Mouse (Mus musculus) hindbrain, embryonic 11.5 days (tissue): ENCODE measurements around the gene Opn4. TPM values are rescaled to one million over a fixed set of nuclear protein-coding genes. Genes with fewer than 3 reads are reported as not detected.
A peak's percentile ranks its signal among the peaks of the same experiment; 100 is the strongest.

ENCODE experiments used
- ATAC-seq: fragments of 200-750 bp; cut with Nextera tagmentation; 2 replicates; pipeline ENCODE4 v1.8.0; 2017; ENCODE audit warnings: mild to moderate bottlenecking, moderate TSS enrichment, moderate library complexity; ENCODE audit not compliant: low FRiP score
- DNase-seq: peaks from one replicate; pipeline ENCODE4 v3.0.0-alpha.2; 2015; ENCODE audit warnings: low spot score
- H3K27ac ChIP-seq: fragments of 300-500 bp; sonication (generic); 2 replicates; pipeline ENCODE4 v1.5.1; 2014; ENCODE audit warnings: mild to moderate bottlenecking, low read depth, low read length
- H3K27me3 ChIP-seq: fragments of 300-500 bp; sonication (generic); 2 replicates; pipeline ENCODE4 v1.6.1; 2014; ENCODE audit warnings: mild to moderate bottlenecking, low read length, moderate library complexity, mixed read lengths; ENCODE audit not compliant: control insufficient read depth, insufficient read depth
- H3K36me3 ChIP-seq: fragments of 300-500 bp; sonication (generic); 2 replicates; pipeline ENCODE4 v1.6.1; 2014; ENCODE audit warnings: mild to moderate bottlenecking, low read length, moderate library complexity, mixed read lengths; ENCODE audit not compliant: control insufficient read depth, insufficient read depth
- H3K4me1 ChIP-seq: fragments of 300-500 bp; sonication (generic); replicated peaks from 2 replicates; pipeline ENCODE4 v1.6.1; 2014; ENCODE audit warnings: low read length, mixed read lengths; ENCODE audit not compliant: control insufficient read depth, insufficient read depth
- H3K4me2 ChIP-seq: fragments of 300-500 bp; sonication (generic); replicated peaks from 2 replicates; pipeline ENCODE4 v1.6.1; 2014; ENCODE audit warnings: mild to moderate bottlenecking, low read depth, low read length
- H3K4me3 ChIP-seq: fragments of 300-500 bp; sonication (generic); 2 replicates; pipeline ENCODE4 v1.5.1; 2014; ENCODE audit warnings: low read depth, low read length
- H3K9ac ChIP-seq: fragments of 300-500 bp; sonication (generic); 2 replicates; pipeline ENCODE4 v1.6.1; 2014; ENCODE audit warnings: low read depth, low read length
- H3K9me3 ChIP-seq: fragments of 300-500 bp; sonication (generic); 2 replicates; pipeline ENCODE4 v1.6.1; 2016; ENCODE audit warnings: low read length; ENCODE audit not compliant: control insufficient read depth
- WGBS: fragments of 180-500 bp; shearing (Covaris S2); extraction: QIAGEN DNeasy Blood & Tissue Kit; methylation state at CpG from one replicate; pipeline ENCODE4 v1.1.7; 2014; 5-methylcytosine and 5-hydroxymethylcytosine counted together
- polyA plus RNA-seq: library from polyadenylated mRNA; unstranded; fragments of >200 nt; fragmentation: Nextera tagmentation; extraction: Ambion mirVana; gene quantifications from 2 replicates; pipeline ENCODE4 v1.2.1, GENCODE M21; 2014

Opn4 gene
- polyA plus RNA-seq, 1 experiment from 2014 or later, result not detected

DNA sequence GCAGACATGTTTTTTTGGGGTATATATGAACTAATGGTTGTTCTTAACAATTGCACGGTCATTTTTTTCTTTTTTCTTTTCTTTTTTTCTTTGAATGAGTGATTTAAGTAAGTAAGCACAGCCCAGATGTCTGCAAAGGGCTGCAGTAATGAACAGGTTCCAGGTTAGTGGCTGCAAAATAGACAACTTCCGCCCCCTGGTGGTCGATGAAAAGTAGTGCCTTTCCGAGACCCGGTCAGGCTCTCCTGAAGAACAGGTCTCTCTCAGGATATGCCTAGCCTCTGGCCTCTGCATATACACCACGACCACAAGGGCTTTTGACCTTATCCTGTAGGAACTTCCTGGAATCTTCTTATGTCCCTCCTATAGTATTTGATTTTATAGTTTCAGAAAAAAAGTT lies 29.6 kb downstream of the Opn4 start:
- no peaks in the 10 kb centered on the region for H3K4me1 ChIP-seq
- H3K36me3 ChIP-seq, result no peaks in the 10 kb centered on the region
- ATAC-seq (peak; percentile 80), DNase-seq (peak; percentile 86)
- no peak overlapping the region for H3K4me3 ChIP-seq
- H3K27me3 ChIP-seq, result no peaks in the 10 kb centered on the region
- no peak overlapping the region for H3K27ac ChIP-seq
- H3K9me3 ChIP-seq, result no peaks in the 10 kb centered on the region
- no peak overlapping the region for H3K9ac ChIP-seq
- WGBS, result under 1% methylated on average over 6 of the region's 6 CpGs
- peak overlapping the region; percentile 41; the same call in 1 of the 2 replicates for H3K4me2 ChIP-seq

DNA sequence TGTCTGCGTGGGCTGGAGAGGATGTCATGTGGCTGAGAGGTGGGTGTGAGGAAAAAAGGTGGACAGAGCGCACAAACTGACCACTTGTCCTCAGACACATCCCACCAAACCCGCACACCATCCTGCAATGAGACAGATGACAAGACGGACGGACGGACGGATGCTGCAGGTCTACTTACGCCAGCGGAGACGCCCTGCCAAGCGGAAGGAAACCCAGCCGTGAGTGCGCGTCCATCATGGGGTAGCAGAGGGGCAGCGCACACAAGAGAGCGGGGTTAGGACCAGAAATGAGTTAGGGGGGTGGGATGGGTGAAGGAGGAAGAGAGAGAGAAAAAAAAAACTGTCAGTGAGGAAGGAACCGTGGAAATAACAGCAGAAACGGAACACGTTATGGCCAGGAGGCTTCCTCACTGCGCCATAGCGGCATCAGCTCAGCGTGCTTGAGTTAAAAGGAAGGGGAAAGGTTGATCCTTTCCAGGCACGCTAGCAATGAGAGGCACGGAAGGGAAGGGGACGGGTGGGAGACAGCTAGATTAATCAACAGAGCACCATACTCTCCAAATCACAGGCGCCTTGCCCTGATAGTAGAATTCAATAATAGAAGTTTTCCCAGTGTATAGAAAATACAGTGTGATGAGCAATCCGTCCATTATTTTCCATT lies 30.3 kb downstream of the Opn4 start:
- H3K4me2 ChIP-seq, result peak overlapping the region; percentile 41
- 35% methylated on average over 27 of the region's 27 CpGs for WGBS
- no peaks in the 10 kb centered on the region for H3K27me3 ChIP-seq
- peak overlapping the region; percentile 17; the same call in 1 of the 2 replicates for H3K4me3 ChIP-seq
- peak; percentile 20 for DNase-seq
- no peaks in the 10 kb centered on the region for H3K4me1 ChIP-seq
- no peak overlapping the region for H3K27ac ChIP-seq
- no peaks in the 10 kb centered on the region for H3K9me3 ChIP-seq
- no peak overlapping the region; the same call in 1 of the 2 replicates for H3K9ac ChIP-seq
- no peaks in the 10 kb centered on the region for H3K36me3 ChIP-seq
- no peak for ATAC-seq

DNA sequence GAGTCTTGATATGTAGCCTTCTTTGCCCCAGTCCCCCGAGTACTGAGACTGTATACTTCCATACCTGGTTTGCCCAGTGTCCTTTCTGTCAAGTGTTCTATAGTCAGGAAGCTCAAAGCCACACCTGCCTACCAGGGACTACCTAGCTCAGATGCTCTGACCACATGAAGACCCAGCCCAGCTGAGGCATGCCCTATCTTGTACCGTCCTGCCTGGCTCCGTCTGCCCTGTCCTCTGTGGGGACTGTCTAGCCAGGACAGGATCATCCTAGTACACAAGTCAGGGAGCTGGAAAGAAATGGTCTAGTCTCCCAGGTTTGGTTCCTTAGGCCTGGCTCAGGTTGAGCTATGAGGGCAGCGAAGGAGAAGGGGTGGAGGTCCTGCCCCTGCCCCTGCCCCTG lies 31.3 kb downstream of the Opn4 start:
- 81% methylated on average over 4 of the region's 4 CpGs for WGBS
- Histone ChIP-seq H3K9me3 (no peaks in the 10 kb centered on the region), H3K4me3 (no peak overlapping the region), H3K4me1 (no peaks in the 10 kb centered on the region), H3K27me3 (no peaks in the 10 kb centered on the region), H3K9ac (no peak overlapping the region), H3K4me2 (no peak overlapping the region), H3K27ac (no peak overlapping the region), H3K36me3 (no peaks in the 10 kb centered on the region)
- ATAC-seq (no peak), DNase-seq (no peak)

DNA sequence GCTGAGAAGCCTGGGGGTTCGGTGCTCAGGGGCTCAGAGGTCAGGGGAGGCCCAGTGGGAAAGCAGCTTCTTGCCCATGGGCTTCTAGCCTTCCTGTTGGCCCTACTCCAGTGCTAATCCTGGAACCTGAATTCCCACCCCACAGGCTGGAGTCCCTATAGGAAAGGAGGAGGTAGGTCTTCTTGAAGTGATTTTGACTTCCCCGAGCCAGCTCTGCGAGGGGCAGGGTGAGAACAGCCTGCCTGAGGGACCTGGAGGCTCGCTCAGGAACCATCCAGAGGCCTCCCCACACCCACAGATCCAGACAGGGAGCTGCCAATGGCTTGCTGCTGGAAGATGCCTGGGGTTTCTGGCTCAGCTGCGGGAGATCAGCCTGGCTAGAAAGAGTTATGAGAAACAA lies 32.2 kb downstream of the Opn4 start:
- no peak overlapping the region for H3K4me2 ChIP-seq
- no peak overlapping the region for H3K4me3 ChIP-seq
- DNase-seq (no peak), ATAC-seq (no peak)
- no peaks in the 10 kb centered on the region for H3K27me3 ChIP-seq
- H3K27ac ChIP-seq, result no peak overlapping the region
- no peak overlapping the region for H3K9ac ChIP-seq
- WGBS, result 69% methylated on average over 5 of the region's 5 CpGs
- no peaks in the 10 kb centered on the region for H3K36me3 ChIP-seq
- no peaks in the 10 kb centered on the region for H3K4me1 ChIP-seq
- H3K9me3 ChIP-seq, result no peaks in the 10 kb centered on the region

DNA sequence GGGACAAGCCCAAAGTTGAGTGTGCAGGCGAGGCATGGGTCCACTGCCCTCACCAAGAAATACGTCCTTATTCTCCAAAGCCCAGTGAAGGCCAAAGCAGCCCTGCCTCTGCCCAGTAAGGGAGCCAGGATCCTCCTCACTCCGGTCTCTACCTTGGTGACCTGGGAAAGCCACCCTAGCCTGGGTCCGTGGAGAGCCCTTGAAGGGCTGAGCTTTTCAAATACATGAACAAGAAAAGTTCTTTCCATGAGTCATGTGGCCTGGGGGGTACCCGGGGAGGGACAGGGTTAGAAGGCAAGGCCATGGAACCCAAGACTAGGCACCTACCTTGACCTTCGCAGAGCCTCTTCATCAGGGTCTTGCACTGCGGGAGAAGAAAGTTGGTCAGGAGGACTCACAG lies 33.4 kb downstream of the Opn4 start:
- H3K9me3 ChIP-seq, result no peaks in the 10 kb centered on the region
- no peak overlapping the region for H3K27ac ChIP-seq
- 88% methylated on average over 7 of the region's 7 CpGs for WGBS
- no peak for DNase-seq
- ATAC-seq, result no peak
- H3K4me2 ChIP-seq, result no peak overlapping the region
- H3K36me3 ChIP-seq, result no peaks in the 10 kb centered on the region
- H3K27me3 ChIP-seq, result no peaks in the 10 kb centered on the region
- no peak overlapping the region for H3K9ac ChIP-seq
- H3K4me3 ChIP-seq, result no peak overlapping the region
- H3K4me1 ChIP-seq, result no peaks in the 10 kb centered on the region

DNA sequence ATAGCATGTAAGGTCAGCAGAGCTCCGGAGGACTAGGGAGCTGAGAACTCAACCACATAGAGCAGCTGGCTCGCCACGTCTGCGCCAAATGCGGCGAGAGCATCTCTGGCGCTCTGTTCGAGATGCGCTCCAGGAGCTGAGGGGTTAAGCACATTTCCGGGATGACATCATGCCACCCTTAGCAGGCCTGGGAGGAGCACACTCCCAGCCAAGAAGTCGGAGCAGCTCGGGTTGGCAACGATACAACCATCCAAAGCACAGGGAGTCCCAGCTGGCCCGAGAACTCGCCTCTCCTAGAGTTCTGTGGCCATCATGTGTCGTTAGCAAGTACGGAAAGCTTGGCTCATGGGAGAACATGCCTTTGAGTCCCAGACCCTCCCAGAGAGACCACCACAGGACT lies 34.2 kb downstream of the Opn4 start:
- ATAC-seq, result no peak
- no peak for DNase-seq
- Histone ChIP-seq H3K4me1 (no peaks in the 10 kb centered on the region), H3K27ac (no peak overlapping the region), H3K9ac (no peak overlapping the region), H3K27me3 (no peaks in the 10 kb centered on the region), H3K4me3 (no peak overlapping the region), H3K9me3 (no peaks in the 10 kb centered on the region), H3K4me2 (no peak overlapping the region), H3K36me3 (no peaks in the 10 kb centered on the region)
- WGBS, result 79% methylated on average over 17 of the region's 17 CpGs

DNA sequence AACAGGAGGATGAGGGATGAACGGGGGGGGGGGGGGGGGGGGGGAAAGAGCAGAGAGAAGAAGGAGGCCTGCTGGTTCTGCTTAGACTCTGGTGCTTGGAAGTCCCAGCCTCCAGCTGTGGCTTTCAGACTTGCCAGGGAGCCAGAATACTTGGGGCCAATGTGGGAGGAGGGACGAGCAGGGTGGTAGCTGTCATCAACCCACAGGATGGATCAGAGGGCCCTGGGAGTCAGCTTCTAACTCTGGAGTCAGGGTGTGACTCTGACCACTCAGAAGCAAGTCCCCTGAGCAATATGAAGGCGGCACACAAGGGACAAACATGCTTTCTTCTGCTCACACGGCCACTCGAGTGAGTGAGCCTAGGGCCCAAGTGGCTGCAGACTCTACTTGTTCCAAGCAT lies 35.3 kb downstream of the Opn4 start:
- no peaks in the 10 kb centered on the region for H3K36me3 ChIP-seq
- no peak overlapping the region for H3K9ac ChIP-seq
- H3K27me3 ChIP-seq, result no peaks in the 10 kb centered on the region
- no peaks in the 10 kb centered on the region for H3K4me1 ChIP-seq
- DNase-seq (no peak), ATAC-seq (no peak)
- no peak overlapping the region for H3K4me3 ChIP-seq
- no peak overlapping the region for H3K4me2 ChIP-seq
- H3K9me3 ChIP-seq, result no peaks in the 10 kb centered on the region
- no peak overlapping the region for H3K27ac ChIP-seq
- 74% methylated on average over 4 of the region's 5 CpGs for WGBS

DNA sequence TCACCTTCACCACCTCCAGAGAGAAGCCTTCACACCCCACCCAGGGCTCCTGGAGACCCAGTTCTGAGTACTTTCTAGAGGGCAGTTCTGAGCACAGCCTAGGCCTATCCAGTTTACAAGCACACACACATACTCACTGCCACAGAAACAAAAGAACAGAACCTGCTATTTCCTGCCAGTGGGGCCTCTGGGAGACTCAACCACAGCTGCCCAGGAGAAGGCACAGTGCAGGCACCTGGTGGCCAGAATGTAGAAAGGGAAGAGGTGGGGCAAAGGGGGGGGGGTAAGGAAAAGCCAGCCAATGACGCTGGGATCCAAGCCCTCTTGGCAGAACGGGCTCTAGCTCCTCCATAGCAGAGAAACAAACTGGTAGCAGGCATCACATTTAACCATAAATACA lies 37.5 kb downstream of the Opn4 start:
- no peaks in the 10 kb centered on the region for H3K27me3 ChIP-seq
- no peaks in the 10 kb centered on the region for H3K9me3 ChIP-seq
- no peak for DNase-seq
- no peak overlapping the region for H3K4me3 ChIP-seq
- H3K4me1 ChIP-seq, result no peaks in the 10 kb centered on the region
- H3K4me2 ChIP-seq, result no peak overlapping the region
- no peak for ATAC-seq
- H3K27ac ChIP-seq, result no peak overlapping the region
- H3K9ac ChIP-seq, result no peak overlapping the region
- WGBS, result 40% methylated on average over 2 of the region's 2 CpGs
- no peaks in the 10 kb centered on the region for H3K36me3 ChIP-seq

DNA sequence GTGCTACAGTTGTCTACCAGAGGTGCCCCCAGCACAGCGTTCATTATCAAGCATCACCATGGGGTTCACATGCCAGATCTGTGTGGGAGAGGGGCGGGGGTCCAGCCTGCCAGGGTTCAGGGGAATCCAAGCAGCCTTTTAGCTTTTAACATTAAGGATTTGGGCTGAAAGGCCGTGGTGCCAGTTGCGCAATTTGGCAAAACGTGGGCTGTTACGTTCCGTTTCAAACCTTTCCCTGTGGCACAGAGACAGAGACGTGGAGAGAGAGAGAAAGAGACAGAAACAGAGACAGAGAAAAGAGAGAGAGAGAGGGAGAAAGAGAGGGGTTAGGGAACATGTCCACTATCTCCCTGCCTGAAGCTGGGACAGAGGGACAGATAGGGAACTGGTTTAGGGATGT lies 38.3 kb downstream of the Opn4 start:
- H3K4me3 ChIP-seq, result no peak overlapping the region
- no peak for ATAC-seq
- WGBS, result 95% methylated on average over 8 of the region's 8 CpGs

More for the DNA sequence above, 38.3 kb downstream of the Opn4 start:
- Histone ChIP-seq H3K27me3 (no peaks in the 10 kb centered on the region), H3K27ac (no peak overlapping the region), H3K4me2 (no peak overlapping the region), H3K9ac (no peak overlapping the region), H3K36me3 (no peaks in the 10 kb centered on the region), H3K4me1 (no peaks in the 10 kb centered on the region), H3K9me3 (no peaks in the 10 kb centered on the region)
- DNase-seq, result no peak
